Mouse (Mus musculus) urinary bladder, adult 18-20 months (tissue): ENCODE data around the gene Fam234b.
A peak's percentile ranks its signal among the peaks of the same experiment; 100 is the strongest.

Experiments used
- DNase-seq, 2 experiments: peaks; one replicate each; pipeline ENCODE4 v3.0.0; 2022; ENCODE audit warnings: low spot score in 2 of 2, mixed read lengths in 2 of 2

Gene Fam234b

DNA sequence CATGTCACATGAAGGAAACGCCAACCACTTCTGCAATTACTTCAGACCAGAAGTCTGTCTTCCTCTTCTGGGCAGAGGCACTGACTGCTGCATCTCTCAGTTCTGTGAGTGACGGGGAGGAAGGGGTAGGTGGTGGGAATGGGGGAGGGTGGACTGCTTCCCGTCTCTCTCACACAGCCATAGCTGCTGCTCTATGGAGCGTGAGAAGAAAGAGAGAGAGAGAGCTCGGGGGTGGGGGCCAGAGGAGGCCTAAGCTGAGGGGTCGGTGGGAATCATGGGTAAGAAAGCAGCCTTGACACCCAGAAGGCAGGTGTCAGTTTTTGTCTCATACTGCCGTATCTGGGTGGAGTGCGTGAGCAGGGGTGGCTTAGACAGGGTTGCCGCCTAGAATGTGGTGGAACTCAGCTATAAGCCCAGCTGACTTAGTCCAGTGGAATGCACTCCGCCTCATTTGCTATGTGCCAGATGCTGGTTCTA is 30.7 kb downstream of the Fam234b start:
- DNase-seq, result no peak

DNA sequence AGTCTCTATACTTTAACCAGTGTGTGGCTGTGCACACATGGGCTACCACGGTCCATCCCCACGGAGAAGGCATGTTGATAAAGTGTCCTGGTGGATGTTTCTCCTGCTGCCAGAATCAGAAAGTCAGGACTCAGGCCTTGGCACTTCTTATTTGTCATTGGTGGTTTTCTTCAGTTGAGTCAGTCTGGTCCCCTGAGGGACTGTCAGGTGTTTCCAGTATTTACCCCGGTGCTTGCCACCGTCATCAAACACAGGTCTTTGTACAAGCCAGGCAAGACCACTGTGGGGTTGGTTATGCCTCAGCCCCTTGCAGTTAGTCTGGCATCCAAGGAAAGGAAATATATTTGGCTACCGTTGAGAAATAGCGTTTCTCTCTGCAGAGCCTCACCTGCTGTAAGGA is 32.8 kb downstream of the Fam234b start:
- DNase-seq, result no peak

DNA sequence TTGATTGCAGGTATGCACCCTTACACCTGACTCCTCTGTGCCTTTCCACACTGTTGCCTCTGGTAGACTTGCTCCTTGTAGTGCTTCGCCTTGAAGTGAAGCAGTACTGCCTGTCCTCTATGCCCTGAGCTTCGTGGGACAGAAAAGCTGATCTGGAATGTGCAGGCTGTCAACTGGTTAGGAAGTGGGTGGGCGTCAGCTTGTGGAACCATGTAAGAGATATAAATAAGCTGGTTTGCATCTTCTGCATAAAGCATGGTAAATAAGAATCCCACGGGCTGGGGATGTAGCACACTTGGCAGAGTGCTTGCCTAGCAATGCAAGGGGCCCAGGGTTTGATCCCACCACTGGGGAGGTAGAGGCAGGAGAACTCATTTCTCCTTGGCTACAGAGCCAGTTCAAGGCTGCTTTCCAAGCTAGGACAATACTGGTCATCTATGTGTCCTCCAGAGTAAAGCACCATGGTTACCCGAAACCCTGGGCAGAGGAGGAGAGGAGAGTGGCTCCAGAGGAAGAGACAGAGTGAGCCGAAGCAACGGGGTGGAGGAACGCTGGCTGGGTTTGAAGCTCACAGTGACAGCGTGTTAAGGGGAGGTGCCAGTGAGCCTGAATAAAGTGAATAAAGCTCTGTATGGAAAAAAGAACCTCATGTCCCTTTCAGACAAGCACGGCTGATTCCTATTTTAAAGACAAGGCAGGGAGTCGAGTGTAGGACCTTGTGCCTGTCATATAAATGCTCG is 34.8 kb downstream of the Fam234b start:
- no peak for DNase-seq

DNA sequence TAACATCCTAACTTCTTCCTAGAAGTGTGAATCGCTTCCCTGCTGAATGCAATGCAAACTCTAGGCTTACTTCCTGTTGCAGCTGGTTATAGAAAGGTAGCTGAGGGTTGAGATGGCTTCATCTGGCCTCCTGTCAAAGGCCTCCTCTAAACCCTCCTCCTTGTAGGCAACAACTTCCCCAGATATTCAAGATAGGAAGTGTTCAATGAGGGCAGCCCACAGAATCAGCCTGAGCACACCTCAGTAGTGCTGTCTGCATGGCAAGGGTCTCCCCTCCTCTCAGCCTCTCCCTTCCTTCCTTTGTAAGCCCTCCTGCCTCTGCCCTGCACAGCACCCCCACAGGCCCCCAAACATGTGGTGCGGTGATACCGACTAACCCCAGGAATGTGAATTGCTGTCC is 38.0 kb downstream of the Fam234b start:
- no peak for DNase-seq

DNA sequence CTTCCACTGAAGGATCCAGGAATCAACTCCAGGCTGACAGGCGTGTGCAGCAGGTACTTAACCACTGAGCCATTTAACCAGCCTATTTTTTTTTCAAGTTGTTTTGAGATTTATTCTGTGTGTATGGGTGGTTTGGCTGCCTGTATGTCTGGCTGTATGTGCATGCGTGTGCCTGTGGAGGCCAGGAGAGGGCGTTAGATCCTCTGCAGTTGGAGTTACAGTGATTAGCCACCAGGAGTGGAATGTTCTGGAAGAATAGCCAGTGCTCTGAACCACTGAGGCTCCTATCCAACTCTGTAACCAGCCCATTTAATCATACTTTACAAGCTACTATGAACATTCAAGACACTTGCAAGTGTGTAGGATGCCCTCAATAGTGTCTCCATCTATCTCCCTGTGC is 38.8 kb downstream of the Fam234b start:
- DNase-seq, result no peak

DNA sequence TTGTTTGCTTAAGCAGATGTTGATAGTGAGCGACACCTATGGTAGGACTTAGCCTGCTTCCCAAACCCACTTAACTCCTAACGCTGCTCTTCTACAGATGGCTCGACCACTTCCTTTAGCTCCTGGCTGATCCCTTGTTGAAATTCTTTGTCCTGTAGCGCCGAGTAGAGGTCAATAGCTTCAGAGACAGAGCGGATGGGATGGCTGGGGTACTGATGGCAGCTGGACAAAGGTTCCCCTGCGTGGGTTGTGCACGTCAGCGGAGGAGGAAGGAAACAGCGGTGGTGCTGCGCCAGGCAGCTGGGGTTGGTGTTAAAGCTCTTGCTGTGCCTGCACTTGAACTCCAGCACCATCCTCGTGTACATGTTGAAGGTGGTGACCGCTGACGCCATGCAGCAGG is 39.5 kb downstream of the Fam234b start:
- DNase-seq, result no peak

DNA sequence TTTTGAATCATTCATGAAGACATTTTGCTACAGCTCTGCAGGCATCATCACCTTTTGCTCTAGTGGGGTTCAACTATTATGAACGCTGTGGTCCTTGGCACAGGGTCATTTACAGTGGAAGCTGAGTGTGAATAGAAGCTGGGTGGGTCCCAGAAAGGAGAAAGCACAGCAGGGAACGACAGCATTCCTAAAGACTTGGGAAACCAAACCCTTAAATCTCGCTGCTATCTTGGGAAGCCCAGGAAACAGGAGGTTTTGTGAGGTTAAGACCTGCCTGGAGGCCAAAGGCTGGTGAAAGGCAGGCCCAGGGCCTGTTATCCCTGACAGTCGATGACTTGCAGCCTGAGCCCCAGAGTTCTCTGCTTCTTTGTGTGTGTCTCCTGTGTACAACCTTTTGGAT is 40.4 kb downstream of the Fam234b start:
- no peak for DNase-seq

DNA sequence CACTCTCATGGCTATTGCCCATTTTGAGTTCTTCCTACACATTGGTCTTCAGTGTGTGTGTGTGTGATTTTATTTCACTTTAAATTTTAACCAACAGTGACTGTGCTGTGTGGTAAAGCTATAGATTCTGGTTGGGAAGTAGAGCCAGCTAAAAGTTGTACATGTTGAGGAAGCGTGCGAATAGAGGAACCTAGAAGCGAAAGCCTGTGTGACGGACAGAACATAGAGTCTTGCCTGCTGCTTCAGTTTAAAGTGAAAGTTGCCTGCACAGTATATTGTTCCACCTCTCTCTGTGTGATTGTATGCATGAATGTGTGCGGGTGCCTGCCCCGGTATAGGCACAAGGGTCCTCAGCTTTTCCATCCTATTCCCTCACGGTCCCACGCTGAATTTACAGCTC is 42.6 kb downstream of the Fam234b start:
- no peak for DNase-seq

DNA sequence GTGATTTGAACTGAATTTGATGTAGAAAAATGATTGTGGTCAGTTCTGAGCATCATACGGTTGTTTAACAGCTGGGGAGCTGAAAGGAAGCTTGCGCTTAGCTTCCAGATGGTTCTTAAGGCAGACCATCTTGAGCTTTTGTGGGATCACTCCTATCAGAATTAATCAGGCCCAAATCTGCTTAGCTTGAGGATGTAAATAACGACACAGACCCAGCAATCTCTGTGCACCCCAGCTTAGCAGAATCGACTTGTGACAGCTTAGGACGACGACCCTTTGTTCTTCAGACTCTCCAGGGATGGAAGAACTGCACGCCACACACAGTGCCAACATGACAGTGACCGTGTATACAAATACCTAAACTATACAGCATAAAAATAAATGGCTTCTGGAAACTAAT is 47.8 kb downstream of the Fam234b start:
- DNase-seq, result no peak

DNA sequence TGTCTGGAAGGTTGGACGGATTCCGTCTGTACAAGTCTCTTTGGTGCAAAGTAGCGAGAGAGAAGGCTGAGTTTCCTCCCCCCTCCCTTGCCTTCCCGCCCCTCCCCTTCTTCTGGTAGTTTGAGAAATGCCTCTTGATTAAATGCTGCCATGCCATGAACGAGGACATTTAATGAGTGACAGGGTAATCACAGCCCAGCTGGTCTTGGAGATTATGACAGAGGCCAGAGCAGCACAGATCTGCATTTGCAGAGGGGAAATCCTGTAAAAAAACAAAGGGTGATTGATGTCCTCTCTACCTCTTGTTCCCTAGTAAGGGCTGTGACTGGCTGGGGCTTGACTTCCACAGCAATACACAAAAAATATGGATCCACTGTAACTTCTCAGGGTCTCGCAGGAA is 50.1 kb downstream of the Fam234b start:
- no peak for DNase-seq

DNA sequence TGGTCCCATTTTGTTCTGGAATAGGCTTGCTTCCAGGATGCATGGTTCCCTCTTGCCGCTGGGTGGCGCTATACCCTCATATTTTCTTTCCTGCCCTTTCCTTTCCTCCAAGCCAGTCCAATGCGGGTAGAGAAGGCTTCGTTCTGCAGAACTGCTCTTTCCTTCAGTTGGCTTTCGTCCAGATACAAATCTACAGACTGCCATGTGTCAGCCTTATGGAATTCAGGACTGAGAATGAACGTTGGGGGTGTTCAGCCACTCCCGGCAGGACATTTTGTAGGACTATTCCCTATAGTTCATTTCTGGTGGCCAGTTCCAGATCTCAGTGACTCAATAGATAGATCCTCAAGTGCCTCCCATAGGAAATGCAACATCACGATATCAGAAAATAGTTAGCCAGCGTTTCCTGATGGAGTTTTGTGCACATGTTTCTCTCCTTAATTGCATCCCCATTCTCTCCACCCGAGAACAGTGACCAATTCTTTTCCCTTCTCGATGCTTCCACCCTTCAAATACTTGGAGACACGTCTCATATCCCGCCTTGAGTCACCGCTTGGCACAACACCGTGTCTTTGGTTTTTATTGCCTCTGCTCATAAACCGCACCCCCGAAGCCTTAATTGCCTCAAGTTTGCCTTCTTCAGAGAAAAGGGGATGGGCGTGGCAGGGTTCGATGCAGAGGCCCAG is 52.2 kb downstream of the Fam234b start:
- DNase-seq, result peak; percentile 51 to 76

DNA sequence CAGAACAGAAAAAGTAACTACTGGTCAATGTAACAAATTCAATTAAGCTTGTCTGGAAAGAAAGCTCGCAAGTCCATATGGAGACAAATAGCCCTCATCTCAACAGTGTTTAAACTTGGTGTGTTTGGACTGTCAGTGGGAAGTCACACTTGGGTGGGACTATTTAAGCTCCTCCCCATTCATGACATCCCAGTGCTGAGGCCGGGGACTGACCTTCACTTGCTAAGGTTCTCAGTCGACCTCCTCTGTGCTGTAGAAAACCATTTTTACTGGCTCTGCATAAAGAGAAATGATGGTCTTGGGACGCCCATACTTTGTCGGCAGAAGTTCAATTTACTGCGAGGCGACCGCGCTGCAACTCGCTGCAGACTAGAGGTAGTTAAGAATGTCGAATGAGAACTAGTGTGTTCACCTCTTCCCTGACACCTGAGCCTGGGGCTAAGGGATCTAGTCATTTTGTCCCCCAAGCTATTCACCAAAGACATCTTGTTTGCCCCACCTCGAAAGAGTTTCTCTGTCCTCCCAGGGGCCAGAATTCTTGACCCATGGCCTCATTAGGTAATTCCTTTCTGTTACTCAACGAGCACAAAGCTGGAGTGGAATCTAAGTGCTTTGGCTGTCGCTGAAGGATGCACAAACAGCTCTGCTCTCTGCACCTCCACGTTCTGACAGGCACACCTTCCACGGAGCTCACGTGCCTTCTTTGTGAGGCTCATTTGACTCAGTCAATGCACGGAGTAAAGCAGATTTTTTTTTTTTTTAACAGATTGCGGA is 53.3 kb downstream of the Fam234b start:
- no peak for DNase-seq

DNA sequence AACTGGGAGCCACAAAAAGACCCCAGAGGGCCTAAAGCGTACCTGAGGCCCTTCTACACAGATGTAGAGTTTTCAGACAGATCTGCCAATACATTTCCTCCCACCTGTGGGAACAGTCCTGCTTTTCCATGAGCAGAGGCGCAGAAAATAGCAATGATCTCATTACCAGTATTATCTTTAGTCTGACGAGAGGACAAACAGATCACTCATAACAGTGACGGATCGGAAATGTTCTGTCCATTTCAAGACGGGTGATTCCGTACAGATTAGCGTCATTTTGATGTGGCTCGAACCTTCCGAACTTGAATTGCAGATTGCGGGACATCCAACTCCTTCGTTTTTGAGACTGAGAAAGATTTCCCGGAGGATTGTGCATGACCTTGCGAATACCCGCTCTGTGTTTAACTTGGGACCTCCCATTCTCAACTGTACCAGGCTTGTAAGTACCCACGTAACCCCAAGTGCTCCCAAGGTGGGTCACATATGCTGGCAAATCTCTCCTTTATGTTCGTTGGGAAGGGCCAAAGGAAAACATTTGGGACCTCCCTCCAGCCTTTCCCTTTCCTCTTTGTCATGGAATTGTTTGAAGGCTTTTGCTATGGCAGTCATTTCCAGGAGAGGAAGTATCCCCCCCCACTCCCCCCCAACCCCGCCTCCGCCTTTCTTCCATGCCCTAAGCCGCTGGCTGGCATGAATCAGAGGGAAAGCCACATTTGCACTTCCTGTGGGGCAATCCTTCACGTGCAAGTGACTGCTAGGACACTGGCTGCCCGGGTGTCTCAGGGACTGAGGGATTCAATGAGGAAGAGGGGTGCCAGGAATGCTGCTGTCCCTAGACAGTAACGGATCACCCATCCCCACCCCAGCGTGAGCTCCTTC is 54.3 kb downstream of the Fam234b start:
- no peak for DNase-seq

DNA sequence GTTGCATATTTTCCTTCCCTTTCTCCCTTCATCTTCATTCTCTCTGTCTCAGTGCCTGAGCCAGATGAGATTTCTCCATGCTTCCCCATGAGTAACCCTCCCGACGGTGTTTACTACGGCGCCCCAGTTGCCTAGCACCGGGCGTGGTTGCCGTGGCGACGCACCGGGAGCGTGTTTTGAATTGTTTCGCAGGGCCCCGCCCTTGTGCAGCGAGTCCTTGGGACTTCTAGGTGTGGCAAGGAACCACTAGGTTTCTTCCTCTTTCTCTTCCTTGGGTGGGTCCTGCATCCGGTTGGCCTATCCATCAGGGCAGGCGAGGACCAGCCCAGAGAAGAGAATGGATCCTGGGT is 54.9 kb downstream of the Fam234b start:
- DNase-seq, result peak; percentile 81 to 87

DNA sequence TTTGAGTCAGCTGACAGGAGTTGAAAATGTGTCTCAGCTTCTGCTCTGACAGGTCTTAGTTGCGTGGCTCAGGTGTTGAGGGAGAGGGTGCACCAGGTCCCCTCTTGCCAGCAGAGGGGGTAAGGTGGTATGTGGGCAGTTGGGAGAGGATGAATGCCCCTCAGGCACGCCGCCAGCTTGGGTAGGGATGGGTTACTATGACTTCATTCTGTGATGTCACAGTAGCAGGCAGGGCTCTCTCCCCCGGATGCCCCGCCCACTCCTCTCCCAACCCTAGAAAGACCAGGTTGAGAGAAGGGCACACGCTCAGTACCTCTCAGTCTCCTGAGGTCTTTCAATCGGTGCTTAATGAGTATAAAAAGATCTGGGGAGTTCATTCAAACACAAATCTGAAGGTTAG is 56.4 kb downstream of the Fam234b start, which contains the start of gene Gsg1:
TSS of gene Gsg1 (minus strand) at position 199 of the 400 bp plus-strand sequence.
- no peak for DNase-seq

DNA sequence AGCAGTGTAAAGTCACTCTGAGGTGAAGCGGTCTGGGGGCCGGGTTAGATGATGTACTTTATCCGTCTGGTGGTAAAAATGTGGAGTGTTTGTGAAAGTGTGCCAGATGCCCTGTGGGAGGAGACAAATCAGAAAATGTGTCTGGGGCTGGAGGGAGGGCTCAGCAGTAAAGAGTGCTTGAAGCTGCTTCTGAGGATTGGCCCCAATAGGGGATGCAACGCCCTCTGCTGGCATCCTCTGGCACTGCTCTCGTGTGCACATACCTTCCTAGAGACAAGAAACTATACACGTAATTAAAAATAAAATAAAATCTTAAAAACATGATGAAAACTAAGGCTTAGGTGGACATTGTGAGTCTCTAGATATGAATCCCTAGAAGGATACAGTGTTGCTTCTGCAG is 62.7 kb downstream of the Fam234b start:
- DNase-seq, result no peak

DNA sequence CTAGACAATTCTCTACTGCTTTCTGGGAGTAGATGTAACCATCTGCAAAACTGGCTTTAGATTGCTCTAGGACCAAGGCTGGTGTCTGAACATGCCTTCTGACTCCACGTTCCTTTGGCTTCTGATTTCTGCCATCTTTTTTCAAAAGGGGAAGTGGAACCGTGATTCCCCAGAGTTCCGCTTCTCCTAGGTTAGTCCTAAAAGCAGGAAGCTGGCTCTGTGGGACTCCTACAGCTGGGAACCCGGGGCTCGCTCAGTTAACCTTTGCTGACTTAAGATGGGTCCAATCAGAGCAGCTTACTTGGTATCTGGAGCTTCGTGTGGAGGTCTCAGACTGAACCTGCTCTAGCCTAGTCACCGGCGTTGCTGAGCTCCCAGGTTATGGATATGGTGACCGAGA is 63.3 kb downstream of the Fam234b start:
- no peak for DNase-seq

DNA sequence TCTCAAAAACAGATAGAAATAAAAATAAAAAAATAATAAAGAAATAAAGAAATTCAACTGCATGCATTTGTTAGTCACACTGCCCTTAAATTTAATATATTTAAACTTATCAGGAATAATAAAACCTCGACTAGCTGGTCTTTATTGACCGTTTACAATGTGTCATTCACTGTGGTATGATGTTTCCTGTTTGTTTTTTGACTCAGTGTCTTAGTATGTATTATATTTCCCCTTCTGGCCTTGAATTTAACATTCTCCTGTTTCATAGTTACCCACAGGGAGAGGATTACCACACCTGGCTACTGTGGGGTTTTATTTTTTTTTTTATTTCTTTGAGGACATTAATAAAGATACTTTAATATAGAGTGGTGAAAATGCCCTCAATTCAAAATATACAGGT is 64.8 kb downstream of the Fam234b start:
- no peak for DNase-seq

DNA sequence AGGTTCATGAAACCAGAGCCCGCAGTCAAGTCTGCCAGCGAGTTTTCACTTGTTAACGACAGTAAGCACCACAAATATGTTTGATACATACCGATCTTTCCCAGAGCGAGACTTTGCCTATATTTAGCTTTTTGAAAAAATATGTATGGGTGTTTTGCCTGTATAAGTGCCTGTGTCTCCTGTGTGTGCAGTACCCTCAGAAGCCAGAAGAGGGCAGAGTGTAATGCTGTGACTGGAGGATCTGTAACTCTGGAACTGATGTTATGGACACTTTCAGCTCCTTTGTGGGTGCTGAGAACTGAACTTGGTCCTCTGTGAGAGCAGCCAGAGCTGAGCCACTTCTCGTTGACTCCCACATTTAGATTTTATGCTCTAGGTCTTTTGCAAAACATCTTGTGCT is 66.4 kb downstream of the Fam234b start:
- no peak for DNase-seq

DNA sequence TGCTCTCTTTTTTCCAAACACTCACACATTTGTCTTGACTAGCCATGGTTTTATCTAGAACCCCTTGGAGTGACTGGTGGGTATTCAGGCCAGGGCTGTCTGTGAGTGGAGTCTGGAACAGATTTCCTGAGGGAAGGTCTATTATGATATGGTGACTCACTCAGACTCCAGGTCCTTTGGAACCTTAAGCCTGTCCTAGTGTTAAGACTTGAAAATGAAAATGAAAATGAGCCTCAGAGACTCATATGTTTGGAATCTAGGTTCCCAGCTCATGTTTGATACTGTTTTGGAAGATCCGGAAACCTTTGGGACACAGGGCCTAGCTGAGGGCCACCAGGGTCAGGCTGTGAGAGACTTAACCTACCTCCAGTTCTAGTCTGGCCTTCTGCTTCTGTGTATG is 68.3 kb downstream of the Fam234b start:
- DNase-seq, result no peak

DNA sequence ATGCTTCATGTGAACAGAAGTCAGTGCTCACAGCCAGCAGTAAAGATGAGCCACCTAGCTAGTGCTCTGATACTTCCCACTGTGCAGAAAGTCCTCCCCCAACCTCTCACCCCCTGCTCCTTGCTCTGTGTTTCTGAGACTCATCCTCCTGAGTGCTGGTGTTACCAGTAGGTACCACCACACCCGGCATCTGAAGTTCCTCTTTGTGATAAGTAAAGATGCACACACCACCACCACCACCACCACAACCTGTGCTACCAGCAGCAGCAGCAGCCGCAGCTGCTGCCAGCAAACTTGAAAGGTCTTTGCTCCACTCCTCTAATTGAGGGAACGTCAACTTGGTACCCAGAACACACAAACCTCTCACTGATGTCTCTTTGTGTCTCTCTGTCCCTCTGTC is 69.4 kb downstream of the Fam234b start:
- no peak for DNase-seq

DNA sequence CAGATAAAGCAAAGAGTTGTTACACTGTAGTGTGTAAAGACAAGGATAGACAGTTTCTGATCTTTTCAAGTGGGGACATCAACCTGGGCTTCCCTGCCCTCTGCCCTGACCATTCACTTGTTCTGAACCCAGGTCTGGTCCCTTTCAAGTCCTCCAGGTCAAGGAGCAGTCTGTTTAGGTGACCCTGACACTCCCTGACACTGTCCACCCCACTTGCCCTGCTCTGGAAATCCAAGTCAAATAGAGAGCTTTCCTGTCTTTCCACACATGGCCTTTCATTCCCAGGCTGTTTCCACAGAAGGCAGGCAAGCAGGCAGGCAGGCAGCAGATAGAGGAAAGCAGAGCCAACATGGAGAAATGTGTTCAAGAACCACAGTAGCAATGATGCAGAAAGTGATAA is 70.6 kb downstream of the Fam234b start:
- no peak for DNase-seq
